Mouse (Mus musculus): Measurements from ENCODE around the gene Prrc2b. TPM values are rescaled to one million over a fixed set of nuclear protein-coding genes. Genes with fewer than 3 reads are reported as not detected.

Prrc2b gene
- 51.9 TPM for polyA plus RNA-seq (2017; shearing (Covaris generic))

DNA sequence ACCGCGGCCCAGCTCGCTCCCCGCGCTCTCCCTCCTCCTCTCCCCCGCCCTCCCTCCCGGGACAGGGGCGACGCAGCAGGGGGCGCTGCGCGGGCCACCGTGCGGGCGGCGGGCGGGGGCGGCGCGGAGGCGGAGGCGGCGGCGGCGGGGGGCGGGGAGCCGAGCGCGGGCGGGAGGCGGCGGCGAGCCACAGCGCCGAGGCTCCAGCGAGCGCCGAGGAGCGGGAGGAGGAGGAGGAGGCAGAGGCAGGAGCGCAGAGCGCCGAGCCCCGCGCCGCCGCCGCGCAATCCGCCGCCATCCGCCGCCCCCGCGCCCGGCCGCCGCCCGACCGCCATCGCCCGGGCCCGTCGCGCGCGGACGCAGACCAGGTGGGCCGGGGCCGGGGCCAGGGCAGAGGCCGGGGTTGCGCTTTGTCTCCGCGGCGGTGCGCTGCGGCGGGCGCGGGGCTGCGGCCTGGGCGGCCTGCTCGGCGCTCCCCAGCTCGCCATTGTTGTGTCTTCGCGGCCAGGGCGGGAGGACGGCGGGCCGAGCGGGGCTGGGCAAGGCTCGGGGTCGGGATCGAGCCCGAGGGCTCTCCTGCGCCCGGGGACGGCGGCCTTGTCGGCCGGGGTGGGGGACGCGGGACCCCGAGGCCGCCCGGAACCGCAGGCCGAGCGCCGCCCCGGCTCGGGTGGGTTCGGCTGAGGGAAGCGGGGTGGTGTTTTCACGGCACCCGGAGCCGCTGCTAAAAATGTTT is at the start of gene Prrc2b:
Gene Prrc2b (plus strand): TSS at position 159 of the 736 bp plus-strand sequence.

DNA sequence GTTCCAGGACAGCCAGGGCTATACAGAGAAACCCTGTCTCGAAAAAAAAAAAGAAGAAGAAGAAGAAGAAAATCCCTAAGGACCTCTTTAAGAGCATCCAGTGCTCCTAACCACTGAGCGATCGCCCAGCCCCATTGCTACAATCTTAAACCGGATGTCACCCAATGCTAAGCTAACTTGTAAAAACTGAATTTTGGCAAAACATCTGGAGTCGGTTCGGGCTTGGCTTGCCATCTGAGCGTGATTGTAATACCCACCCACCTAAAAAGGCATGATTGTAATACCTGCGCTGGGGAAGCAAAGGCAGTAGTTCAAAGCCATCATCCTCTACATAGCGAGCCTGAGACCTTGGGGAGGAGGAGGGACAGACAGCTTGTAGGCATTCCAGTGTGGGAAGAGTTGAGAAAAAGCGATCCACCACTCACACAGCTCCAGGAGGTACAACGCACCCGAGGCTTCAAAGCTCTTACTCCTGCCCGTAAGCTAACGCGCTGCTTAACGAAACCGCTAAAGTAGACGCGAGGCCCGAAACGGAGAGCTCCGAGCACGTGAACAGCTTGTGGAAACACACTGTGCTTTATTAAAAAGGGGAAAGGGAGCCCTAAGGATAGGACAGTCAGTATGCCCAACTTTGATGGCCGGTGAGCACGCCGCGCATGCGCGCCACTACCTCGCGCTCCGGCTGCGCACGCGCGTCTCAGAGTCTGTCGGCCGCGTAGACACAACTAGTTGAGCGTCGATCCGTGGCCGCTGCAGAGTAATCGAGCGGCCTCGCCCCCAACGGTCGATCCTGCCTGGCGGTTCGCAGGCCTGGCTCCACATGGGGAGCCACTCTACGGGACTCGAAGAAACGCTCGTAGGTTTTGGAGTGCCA is 85.2 kb downstream of the Prrc2b start, which contains the start of gene Pomt1:
Gene Pomt1 (plus strand): TSS at position 705 of the 874 bp plus-strand sequence.

DNA sequence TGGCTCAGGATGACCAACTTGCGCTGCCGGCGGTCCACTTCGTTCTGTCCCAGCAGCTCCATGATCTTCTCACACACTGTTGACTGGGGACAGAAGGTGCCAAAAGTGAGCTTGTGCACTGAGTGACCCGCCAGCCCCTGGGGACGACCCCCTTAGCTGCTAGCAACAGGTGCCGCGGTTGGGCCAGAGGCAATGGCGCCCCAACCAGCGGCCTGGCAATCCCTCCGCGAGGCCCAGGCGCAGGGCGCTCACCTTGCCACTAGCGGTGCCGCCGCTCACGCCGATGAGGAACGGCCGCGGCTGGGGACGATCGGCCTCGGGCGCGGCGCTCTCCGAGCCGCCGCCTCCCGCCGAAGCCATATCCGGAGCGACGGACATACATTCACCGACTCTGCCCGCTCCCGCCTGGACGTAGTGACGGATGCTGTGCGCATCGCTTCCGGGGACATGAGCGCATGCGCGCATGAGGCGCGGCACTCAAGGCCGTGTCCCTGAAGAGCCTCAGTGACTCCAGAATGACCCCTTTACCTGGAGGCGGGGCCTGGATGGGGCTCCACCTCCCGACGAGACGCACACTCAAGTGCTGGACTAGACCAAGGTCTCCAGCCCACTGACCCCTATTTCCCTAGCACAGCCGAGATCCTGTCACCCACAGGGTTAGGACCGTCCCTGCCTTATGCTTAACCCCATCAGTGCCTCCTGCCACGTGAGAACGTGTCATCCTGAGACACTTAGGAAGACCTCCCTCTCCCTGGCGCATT is 109.0 kb downstream of the Prrc2b start, which contains the start of gene Uck1:
Gene Uck1 (minus strand): TSS at position 503 of the 761 bp plus-strand sequence.

Other genes starting within 250 kb of the Prrc2b start
- not detected for gene Aif1l, start 200.9 kb upstream of the Prrc2b start, polyA plus RNA-seq (2017; shearing (Covaris generic))
- 106 TPM for gene Nup214, start 176.6 kb upstream of the Prrc2b start, polyA plus RNA-seq (2017; shearing (Covaris generic))
- 48.3 TPM for gene Fam78a, start 66.2 kb upstream of the Prrc2b start, polyA plus RNA-seq (2017; shearing (Covaris generic))
- not detected for gene Plpp7, start 55.6 kb upstream of the Prrc2b start, polyA plus RNA-seq (2017; shearing (Covaris generic))
- gene Pomt1, start 85.5 kb downstream of the Prrc2b start, polyA plus RNA-seq (2017; shearing (Covaris generic)): 6.0 TPM
- gene Uck1, start 109.1 kb downstream of the Prrc2b start, polyA plus RNA-seq (2017; shearing (Covaris generic)): 101 TPM
- gene Golga2, start 136.3 kb downstream of the Prrc2b start, polyA plus RNA-seq (2017; shearing (Covaris generic)): 32.0 TPM
- gene Swi5, start 137.0 kb downstream of the Prrc2b start, polyA plus RNA-seq (2017; shearing (Covaris generic)): 137 TPM
- gene Ciz1, start 201.2 kb downstream of the Prrc2b start, polyA plus RNA-seq (2017; shearing (Covaris generic)): 127 TPM
- not detected for gene Dnm1, start 202.3 kb downstream of the Prrc2b start, polyA plus RNA-seq (2017; shearing (Covaris generic))
- 32.4 TPM for gene 1110008P14Rik, start 230.9 kb downstream of the Prrc2b start, polyA plus RNA-seq (2017; shearing (Covaris generic))
- gene Lcn2, start 237.2 kb downstream of the Prrc2b start, polyA plus RNA-seq (2017; shearing (Covaris generic)): not detected
- gene Ptges2, start 244.8 kb downstream of the Prrc2b start, polyA plus RNA-seq (2017; shearing (Covaris generic)): 10.6 TPM

All from naive thymus-derived CD4-positive, alpha-beta T cell, adult 5 months (primary cell).